Mouse (Mus musculus) heart, postnatal 0 days (tissue): ENCODE results near the gene Fancm. TPM values are rescaled to one million over a fixed set of nuclear protein-coding genes. Genes with fewer than 3 reads are reported as not detected.

Experiments used
- ATAC-seq: fragments of 200-750 bp; cut with Nextera tagmentation; 2 replicates; pipeline ENCODE4 v1.8.0; 2017; ENCODE audit warnings: low read depth, moderate number of reproducible peaks, moderate library complexity; ENCODE audit not compliant: insufficient read depth
- DNase-seq: peaks from one replicate; pipeline ENCODE4 v3.0.0-alpha.2; 2016; ENCODE audit warnings: low spot score
- H3K27ac ChIP-seq: fragments of 300-500 bp; sonication (generic); 2 replicates; pipeline ENCODE4 v1.5.1; 2014; ENCODE audit warnings: low read depth, mild to moderate bottlenecking
- H3K27me3 ChIP-seq: fragments of 300-500 bp; sonication (generic); 2 replicates; pipeline ENCODE4 v1.6.1; 2014; ENCODE audit warnings: low read length, mixed read lengths; ENCODE audit not compliant: control insufficient read depth, insufficient read depth
- H3K36me3 ChIP-seq: fragments of 300-500 bp; sonication (generic); replicated peaks from 2 replicates; pipeline ENCODE4 v1.6.1; 2014; ENCODE audit warnings: low read length, mixed read lengths; ENCODE audit not compliant: control insufficient read depth, insufficient read depth
- H3K4me1 ChIP-seq: fragments of 300-500 bp; sonication (generic); 2 replicates; pipeline ENCODE4 v1.6.1; 2014; ENCODE audit warnings: antibody characterized with exemption; ENCODE audit not compliant: control insufficient read depth, insufficient read depth
- H3K4me2 ChIP-seq: fragments of 300-500 bp; sonication (generic); 2 replicates; pipeline ENCODE4 v1.6.1; 2014; ENCODE audit warnings: low read depth, mild to moderate bottlenecking, low read length, moderate library complexity
- H3K4me3 ChIP-seq: fragments of 300-500 bp; sonication (generic); 2 replicates; pipeline ENCODE4 v1.5.1; 2014; ENCODE audit warnings: low read depth, low read length
- H3K9ac ChIP-seq: fragments of 300-500 bp; sonication (generic); replicated peaks from 2 replicates; pipeline ENCODE4 v1.6.1; 2014; ENCODE audit warnings: low read depth, low read length, mixed read lengths
- H3K9me3 ChIP-seq: fragments of 300-500 bp; sonication (generic); replicated peaks from 2 replicates; pipeline ENCODE4 v1.6.1; 2016; ENCODE audit warnings: low read length; ENCODE audit not compliant: control insufficient read depth
- CTCF ChIP-seq: IDR thresholded peaks from 2 replicates; pipeline ENCODE4 v1.5.1; 2016; ENCODE audit warnings: antibody characterized with exemption, control low read depth, low read depth
- EP300 ChIP-seq: IDR thresholded peaks from 2 replicates; pipeline ENCODE4 v1.6.1; 2016; ENCODE audit warnings: antibody characterized with exemption, low read depth
- WGBS: fragments of 180-500 bp; shearing (Covaris S2); extraction: QIAGEN DNeasy Blood & Tissue Kit; methylation state at CpG from one replicate; pipeline ENCODE4 v1.1.7; 2014; 5-methylcytosine and 5-hydroxymethylcytosine counted together
- polyA plus RNA-seq: library from polyadenylated mRNA; unstranded; fragments of >200 nt; fragmentation: Nextera tagmentation; extraction: Ambion mirVana; gene quantifications from 2 replicates; pipeline ENCODE4 v1.2.1, GENCODE M21; 2015
- total RNA-seq: library from RNA; depleted of rRNA; stranded (reverse); fragments of >200 nt; gene quantifications from 2 replicates; pipeline ENCODE4 v1.2.3, GENCODE M21; 2014; ENCODE audit warnings: low replicate concordance

Gene Fancm
- total and polyA plus RNA-seq, 2 experiments from 2014 or later, result 4.5 to 7.6 TPM

- TF ChIP-seq EP300 (no peak), CTCF (no peak)
- DNase-seq (peak; percentile 18), ATAC-seq (peak; percentile 38)
- Histone ChIP-seq H3K27me3 (no peaks in the 10 kb centered on the region), H3K9me3 (no peaks in the 10 kb centered on the region), H3K9ac (peak overlapping the region; percentile 86), H3K4me2 (peak overlapping the region; percentile 97), H3K4me3 (peak overlapping the region; percentile 96), H3K4me1 (peaks cover 29% of the 10 kb centered on the region), H3K36me3 (peaks cover 3% of the 10 kb centered on the region; the same call in 1 of the 2 replicates), H3K27ac (peak overlapping the region; percentile 95)
- 1% methylated on average over 21 of the region's 21 CpGs for WGBS
Measured at GRCm38 (mm10) chr12:65072911-65073610, 2.3 kb upstream of the Fancm start.

GRCm38 (mm10) chr12:65073611-65074178 is 1.7 kb upstream of the Fancm start, which contains the start of gene Fkbp3:
TSS of gene Fkbp3 (minus strand) at chr12:65074007.
- peaks cover 28% of the 10 kb centered on the region for H3K4me1 ChIP-seq
- peak within 1 kb of the TSS; percentile 97 for H3K4me2 ChIP-seq
- DNase-seq, result peak; percentile 95
- peak within 1 kb of the TSS; percentile 95 for H3K27ac ChIP-seq
- TF ChIP-seq EP300, result 0 out of 2 replicates have a peak, but pooled peaks have one; percentile 43
- TF ChIP-seq CTCF, result no peak
- H3K9ac ChIP-seq, result peak within 1 kb of the TSS; percentile 86
- peaks cover under 1% of the 10 kb centered on the region; the same call in 1 of the 2 replicates for H3K36me3 ChIP-seq
- H3K9me3 ChIP-seq, result no peaks in the 10 kb centered on the region
- H3K4me3 ChIP-seq, result peak within 1 kb of the TSS; percentile 96
- H3K27me3 ChIP-seq, result no peaks in the 10 kb centered on the region
- WGBS, result under 1% methylated on average over 43 of the region's 49 CpGs
- ATAC-seq, result peak; percentile 99

- ATAC-seq (no peak), DNase-seq (no peak)
- peak overlapping the region; percentile 97 for H3K4me2 ChIP-seq
- 33% methylated on average over 7 of the region's 7 CpGs for WGBS
- no peak for TF ChIP-seq CTCF
- no peak for TF ChIP-seq EP300
- peak overlapping the region; percentile 86; the same call in 1 of the 2 replicates for H3K9ac ChIP-seq
- no peaks in the 10 kb centered on the region; the same call in 1 of the 2 replicates for H3K36me3 ChIP-seq
- peak overlapping the region; percentile 95 for H3K27ac ChIP-seq
- peak overlapping the region; percentile 96 for H3K4me3 ChIP-seq
- H3K4me1 ChIP-seq, result peaks cover 19% of the 10 kb centered on the region
- no peaks in the 10 kb centered on the region for H3K27me3 ChIP-seq
- no peaks in the 10 kb centered on the region for H3K9me3 ChIP-seq
Measured at GRCm38 (mm10) chr12:65074651-65075050, 752 bp upstream of the Fancm start.

- Histone ChIP-seq H3K4me3 (peak overlapping the region; percentile 96), H3K27ac (peak overlapping the region; percentile 74), H3K27me3 (no peaks in the 10 kb centered on the region), H3K9ac (peak overlapping the region; percentile 86), H3K4me1 (peaks cover 16% of the 10 kb centered on the region), H3K4me2 (peak overlapping the region; percentile 97), H3K36me3 (no peaks in the 10 kb centered on the region; the same call in 1 of the 2 replicates), H3K9me3 (no peaks in the 10 kb centered on the region)
- TF ChIP-seq EP300 (no peak), CTCF (no peak)
- 0% methylated on average over 41 of the region's 41 CpGs for WGBS
- DNase-seq (no peak), ATAC-seq (no peak)
Measured at GRCm38 (mm10) chr12:65075733-65076310, 419 bp downstream of the Fancm start.

- TF ChIP-seq EP300 (no peak), CTCF (no peak)
- no peak for ATAC-seq
- Histone ChIP-seq H3K4me2 (peak overlapping the region; percentile 97; the same call in 1 of the 2 replicates), H3K4me1 (peaks cover 16% of the 10 kb centered on the region), H3K9me3 (no peaks in the 10 kb centered on the region), H3K9ac (0 out of 2 replicates have a peak overlapping the region, but pooled peaks have one; percentile 86), H3K36me3 (0 out of 2 replicates have a peak, but pooled peaks cover 4% of the 10 kb centered on the region), H3K27ac (no peak overlapping the region), H3K4me3 (no peak overlapping the region; the same call in 1 of the 2 replicates), H3K27me3 (no peaks in the 10 kb centered on the region)
- WGBS, result 70% methylated on average over 9 of the region's 9 CpGs
- DNase-seq, result no peak
Measured at GRCm38 (mm10) chr12:65076906-65077305, 1.5 kb downstream of the Fancm start.
